Mouse (Mus musculus) naive thymus-derived CD4-positive, alpha-beta T cell, adult 2 months (primary cell): ENCODE data around the gene Mre11a.

ENCODE experiments used
- DNase-seq: peaks from one replicate; pipeline ENCODE4 v3.0.0-alpha.2; 2011; ENCODE audit warnings: low read depth

Gene Mre11a

DNA sequence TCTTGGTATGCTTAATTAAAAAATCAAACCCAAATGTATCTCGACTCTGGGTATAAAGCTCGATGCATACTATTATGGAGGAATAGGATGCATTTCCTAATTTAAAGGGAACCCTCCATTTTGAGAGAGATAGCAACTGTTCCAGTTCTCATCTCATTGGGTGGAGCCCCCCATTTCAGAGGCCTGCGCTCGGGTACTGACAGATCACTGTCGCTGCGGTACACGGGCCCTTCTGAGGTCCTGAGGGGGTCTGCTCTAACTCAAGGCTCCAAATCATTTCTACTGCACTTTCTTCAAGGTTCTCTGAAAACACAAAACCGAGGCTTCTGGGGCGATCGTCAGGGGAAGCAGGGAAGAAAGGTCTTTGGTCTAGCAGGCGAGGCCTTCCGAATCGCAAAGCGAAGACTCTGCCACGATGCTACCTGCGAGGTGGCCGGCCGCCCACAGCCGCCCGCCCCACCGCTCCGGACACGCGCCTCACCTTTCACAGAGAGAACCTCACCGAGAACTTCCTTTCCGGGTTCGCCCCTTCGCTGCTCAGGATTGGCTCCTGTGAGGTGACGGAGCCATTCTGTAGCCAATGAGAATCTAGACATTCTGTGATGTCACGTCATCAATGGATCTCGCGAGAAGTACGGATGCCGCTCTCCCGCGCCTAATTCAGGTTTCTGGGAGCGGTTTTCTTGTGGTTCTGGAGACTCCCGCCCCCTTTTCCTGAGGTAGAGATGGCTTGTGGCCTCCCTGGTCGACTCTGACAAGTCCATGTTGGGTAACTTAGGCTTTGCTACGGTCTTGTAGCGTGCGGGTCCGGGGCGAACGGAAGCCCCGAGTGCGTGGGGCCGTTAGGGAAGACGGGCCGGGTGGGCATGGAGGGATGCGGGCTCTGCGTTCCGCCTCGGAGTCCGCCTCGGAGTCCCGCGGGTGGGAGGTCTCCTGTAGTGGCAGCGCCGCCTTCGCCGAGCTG lies at the start of gene Mre11a, which contains the start of gene Ankrd49:
Gene Mre11a (plus strand): TSS at position 616 of the 964 bp plus-strand sequence.
Gene Ankrd49 (minus strand): TSS at position 818 of the 964 bp plus-strand sequence.
- DNase-seq, result peak; percentile 97

- no peak for DNase-seq
These were observed 44.8 kb upstream of the Mre11a start for GRCm38 (mm10) chr9:14739498-14740150.

- DNase-seq, result no peak
These were observed 44.1 kb upstream of the Mre11a start, which contains the start of gene Piwil4 for GRCm38 (mm10) chr9:14740151-14740924. Gene Piwil4 (minus strand): TSS chr9:14740733.

- DNase-seq, result no peak
These were observed 33.5 kb upstream of the Mre11a start for GRCm38 (mm10) chr9:14750901-14751502.

DNA sequence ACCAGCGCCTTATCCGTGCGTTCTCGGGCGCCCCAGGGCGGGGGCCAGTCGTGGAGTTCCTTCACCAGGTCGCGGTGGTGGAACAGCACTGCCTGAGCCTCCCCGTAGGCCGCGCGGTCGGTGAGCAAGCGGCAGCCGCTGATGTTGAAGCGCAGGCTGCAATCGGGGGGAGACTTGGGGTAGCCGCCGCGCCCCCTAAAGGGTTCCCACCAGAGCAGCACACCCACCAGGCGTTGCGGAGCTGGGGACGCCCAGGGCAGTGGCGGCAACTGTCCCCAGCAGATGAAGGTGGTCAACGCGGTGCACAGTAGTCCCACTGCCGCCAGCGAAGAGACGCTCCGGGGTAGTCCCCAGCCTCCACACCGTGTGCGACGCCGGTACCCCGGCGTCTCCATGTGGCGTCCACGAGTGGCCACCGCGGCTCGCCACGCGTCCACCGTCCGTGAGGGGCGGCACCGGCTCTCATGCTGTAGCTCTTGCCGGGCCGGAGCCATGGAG lies 32.9 kb upstream of the Mre11a start:
- no peak for DNase-seq

- DNase-seq, result peak; percentile 13
These were observed 32.4 kb upstream of the Mre11a start, which contains the start of gene Fut4 for GRCm38 (mm10) chr9:14752001-14752522. Gene Fut4 (minus strand): TSS chr9:14752393.

DNA sequence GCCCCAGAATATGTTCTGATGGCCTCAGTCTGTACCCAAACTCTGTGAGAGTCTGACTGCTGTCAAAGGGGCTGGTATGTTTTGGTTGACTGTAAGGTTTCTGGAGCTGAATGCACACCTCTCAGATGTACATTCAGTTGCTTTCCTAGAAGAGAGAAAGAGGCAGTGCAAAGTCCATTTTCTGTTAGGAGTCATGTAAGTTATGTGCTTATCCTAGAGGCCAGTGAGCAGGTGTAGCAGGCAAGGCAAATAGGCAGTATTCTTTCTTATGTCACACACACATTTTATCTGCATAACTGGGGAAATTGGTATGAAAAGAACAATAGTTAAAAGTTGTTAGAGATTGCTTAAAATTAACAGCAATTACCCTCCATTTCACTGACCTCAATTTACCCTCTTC lies 30.5 kb upstream of the Mre11a start:
- DNase-seq, result no peak

- DNase-seq, result no peak
These were observed 30.0 kb upstream of the Mre11a start for GRCm38 (mm10) chr9:14754469-14754868.

GRCm38 (mm10) chr9:14758590-14758989 lies 25.9 kb upstream of the Mre11a start:
- DNase-seq, result no peak

- no peak for DNase-seq
These were observed 25.2 kb upstream of the Mre11a start for GRCm38 (mm10) chr9:14759261-14759660.

GRCm38 (mm10) chr9:14764765-14765164 lies 19.7 kb upstream of the Mre11a start:
- DNase-seq, result peak; percentile 58

DNA sequence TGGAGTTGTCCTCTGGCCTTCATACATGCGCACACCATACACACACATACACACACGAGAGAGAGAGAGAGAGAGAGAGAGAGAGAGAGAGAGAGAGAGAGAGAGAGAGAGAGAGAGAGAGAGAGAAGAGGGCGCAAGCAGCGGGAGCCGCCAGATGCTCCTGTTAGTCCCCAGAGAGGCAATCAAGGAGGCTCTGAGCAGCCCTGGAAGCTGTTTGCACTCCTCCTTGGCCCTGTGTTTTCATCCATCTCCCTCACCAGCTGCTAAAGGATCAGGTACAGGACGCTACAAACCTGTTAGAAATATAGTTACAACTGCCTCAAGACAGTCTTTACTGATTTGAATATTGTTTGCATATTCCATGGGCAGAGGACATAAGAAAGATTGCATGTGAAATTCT lies 14.6 kb upstream of the Mre11a start:
- no peak for DNase-seq

- no peak for DNase-seq
These were observed 13.5 kb upstream of the Mre11a start, which contains the start of gene 1700012B09Rik for GRCm38 (mm10) chr9:14770803-14771471. Gene 1700012B09Rik (minus strand): TSS chr9:14771030.

DNA sequence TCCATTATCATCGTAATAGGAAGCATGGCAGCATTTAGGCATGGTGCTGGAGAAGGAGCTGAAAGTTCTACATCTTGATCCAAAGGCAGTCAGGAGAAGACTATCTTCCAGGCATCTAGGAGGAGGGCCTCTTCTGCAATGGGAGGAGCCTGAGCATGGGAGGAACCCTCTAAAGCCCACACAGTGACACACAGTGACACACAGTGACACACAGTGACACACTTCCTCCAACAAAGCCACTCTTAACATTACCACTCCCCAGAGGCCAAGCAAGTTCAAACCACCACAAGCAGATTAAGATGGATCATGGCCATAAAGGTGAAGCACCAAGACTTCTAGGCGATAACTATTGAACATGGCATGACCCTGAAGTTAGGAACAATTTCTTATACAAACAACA lies 12.4 kb upstream of the Mre11a start:
- no peak for DNase-seq

GRCm38 (mm10) chr9:14773813-14774212 lies 10.6 kb upstream of the Mre11a start:
- DNase-seq, result peak; percentile 49

- no peak for DNase-seq
These were observed 6.1 kb upstream of the Mre11a start for GRCm38 (mm10) chr9:14778341-14778740.

- DNase-seq, result no peak
These were observed 2.9 kb downstream of the Mre11a start for GRCm38 (mm10) chr9:14787356-14787755.

GRCm38 (mm10) chr9:14805714-14806113 lies 21.3 kb downstream of the Mre11a start:
- DNase-seq, result no peak

GRCm38 (mm10) chr9:14806786-14807185 lies 22.3 kb downstream of the Mre11a start:
- DNase-seq, result no peak

DNA sequence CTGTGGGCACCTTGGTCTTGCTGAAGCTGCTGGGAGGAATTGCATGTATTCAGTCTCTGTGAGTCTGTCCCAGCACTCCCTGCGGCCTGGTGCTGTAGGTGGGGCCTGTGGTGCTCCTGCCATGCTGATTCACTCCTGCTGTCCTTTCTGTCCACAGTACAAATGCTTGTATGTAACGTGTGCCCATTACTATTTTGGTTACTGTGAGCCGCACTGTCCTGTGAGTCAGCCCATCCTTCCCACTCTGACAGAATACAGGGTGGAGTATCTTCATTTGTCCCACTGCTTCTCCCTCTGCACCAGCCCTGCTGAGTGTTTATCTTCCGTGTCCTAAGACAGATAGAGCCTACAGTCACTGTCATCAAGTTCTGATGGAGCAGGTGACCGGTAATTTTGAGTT lies 25.7 kb downstream of the Mre11a start:
- DNase-seq, result no peak

GRCm38 (mm10) chr9:14821396-14821795 lies 36.9 kb downstream of the Mre11a start:
- DNase-seq, result no peak
